Mouse (Mus musculus) NIH3T3 (cell line): ENCODE results near the gene Alpk1.
A peak's percentile ranks its signal among the peaks of the same experiment; 100 is the strongest.

Experiments
- DNase-seq: peaks from one replicate; pipeline ENCODE4 v3.0.0-alpha.2; 2012; ENCODE audit warnings: low read depth

Gene Alpk1

DNA sequence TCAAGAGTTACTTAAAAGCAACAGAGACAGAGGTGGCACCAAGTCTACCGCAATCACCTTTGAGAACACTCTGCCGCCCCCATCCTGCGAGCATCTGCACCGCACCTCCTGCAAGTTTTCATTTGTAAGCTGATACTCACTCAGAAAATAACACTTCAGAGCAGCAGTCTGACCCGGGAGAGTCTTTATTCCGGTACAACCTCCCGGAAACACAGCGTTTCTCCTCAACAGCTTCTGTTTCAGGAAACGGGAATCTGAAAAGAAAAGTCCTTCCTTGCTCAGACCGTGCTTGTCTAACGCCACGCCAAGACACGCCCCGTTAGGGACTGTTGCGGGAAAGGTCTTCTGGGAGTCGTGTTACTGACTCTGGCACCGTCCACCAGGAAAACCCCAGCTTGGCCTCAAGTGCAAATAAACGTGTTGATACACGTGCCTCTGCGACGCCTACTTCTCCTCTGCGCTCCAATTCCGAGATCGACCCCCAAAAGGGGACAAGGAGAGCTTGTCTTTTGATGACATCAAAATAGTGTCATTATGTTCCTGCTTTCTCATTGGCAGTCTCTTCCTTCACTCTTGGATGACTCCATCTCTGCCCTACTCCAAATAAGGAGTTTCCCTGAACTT, at the start of gene Alpk1:
Gene Alpk1, minus strand, starts transcription at position 507 of the 624 bp plus-strand sequence.
- peak; percentile 86 for DNase-seq

DNA sequence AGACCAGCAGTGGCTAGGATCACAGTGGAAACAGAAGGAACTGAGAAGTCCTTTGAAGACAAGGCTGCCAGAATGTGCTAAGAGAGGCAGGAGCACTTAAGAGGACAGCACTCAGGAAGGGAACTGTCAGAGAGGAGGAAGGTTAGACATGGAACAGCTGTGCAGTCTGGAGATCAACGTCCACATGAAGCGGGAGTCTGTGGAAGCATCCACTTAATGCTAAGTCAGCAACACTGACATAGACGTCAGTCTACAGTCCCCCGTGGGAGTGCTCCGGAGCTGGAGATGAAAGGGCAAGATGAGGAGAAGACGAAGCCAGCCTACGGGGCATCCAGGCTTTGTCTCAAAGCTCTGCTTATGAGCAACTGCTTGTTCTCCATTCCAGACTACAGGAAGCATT, 46.8 kb upstream of the Alpk1 start:
- DNase-seq = no peak

DNA sequence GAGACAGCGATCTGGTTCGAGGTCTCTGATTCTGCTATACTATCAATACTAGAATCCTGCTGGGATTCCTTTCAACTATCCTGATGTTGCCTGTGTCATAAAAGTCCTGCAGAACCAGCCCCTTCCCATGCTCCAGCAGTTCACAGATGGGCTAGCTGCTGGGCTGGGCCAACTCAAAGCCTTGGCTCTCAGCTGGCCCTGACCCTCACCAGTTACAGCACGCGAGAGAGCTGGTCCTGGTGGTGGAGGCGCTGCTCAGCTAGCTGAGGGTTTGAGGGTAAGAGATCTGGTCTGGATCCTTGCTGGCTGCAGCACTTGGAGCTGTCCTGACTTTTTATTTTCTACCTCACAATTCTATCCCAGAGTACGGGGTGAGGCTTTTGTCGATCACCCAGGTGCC, 46.2 kb upstream of the Alpk1 start:
- no peak for DNase-seq

DNA sequence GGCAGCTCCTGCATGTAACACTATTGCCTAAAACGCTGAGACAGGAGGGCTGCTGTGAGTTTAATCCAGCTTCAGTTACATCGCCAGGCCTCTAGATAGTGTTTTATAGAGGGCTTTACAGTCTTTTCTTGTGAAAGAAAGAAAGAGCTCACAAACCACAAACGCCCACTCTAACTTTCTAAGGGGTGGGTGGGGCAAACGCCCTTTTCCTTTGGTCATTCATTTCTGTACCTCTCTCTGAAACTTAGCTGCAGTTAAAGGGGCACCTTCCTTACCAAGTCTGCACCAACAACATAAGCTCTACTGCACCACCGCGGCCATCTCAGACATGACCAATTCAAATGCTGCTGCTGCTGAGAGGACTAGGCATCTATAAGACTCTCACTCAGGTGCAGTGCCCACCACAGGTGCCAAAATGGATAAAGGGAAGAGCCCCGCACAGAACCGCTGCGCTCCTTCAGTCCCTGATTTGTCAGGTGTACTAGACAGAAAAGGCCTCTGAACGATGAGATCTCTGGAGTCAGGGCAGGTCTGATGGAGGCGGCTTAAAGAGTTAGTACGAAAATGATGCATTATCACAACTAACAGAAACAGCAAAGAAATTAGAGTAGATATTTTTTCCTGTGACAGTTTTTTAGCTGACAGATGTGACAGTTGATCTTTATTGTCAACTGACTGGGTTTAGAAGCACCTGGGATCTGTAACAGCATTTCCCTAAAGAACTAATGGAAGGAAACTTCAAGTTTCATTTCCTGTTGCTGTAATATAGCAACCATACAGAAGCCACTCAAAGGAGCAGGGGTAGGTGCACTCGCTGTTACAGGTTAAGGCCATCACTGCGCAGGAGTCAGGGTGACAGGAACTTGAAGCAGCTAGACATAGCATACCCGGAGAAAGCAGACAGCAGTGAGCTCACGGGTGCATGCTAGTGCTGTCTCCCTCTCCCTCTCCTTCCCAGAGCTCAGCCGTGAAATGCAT, 43.8 kb upstream of the Alpk1 start:
- no peak for DNase-seq

DNA sequence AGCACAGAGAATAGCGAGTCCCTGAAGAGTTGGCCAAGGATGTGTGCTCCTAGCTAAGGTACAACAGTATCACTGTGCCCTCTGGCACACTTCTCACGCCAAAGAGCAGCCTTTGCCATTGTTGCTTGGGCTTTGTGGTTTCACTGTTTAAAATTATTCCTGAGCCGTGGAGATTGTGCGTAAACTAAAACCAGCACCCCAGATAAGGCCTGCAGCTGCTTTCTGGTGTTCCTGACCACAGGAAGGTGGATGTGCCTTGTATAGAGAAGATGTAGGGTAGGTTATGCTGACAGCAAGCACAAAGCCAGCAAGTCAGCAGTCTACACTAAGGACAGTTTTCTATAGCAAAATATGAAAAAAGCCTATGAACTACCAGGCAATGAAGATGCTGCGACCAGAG, 40.9 kb upstream of the Alpk1 start:
- DNase-seq = no peak

DNA sequence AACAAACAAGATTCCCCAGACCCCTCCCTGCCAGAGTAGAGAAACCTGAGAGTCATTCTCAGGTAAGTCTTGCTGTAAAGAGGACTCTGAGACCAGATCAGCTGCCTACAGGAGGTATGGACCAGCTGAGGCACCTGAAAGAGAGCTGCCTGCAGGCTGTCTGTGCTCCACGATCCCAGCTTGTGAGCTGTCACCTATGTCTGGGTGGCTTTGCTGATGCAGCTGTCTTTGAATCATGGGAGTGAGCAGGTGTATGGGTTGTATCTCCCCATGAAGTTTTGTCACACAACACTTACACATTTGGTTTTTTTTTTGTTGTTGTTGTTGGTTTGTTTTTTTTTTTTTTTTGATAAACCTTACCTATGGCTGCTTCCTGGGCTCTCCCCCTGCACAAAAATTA, 40.1 kb upstream of the Alpk1 start:
- DNase-seq = no peak

DNA sequence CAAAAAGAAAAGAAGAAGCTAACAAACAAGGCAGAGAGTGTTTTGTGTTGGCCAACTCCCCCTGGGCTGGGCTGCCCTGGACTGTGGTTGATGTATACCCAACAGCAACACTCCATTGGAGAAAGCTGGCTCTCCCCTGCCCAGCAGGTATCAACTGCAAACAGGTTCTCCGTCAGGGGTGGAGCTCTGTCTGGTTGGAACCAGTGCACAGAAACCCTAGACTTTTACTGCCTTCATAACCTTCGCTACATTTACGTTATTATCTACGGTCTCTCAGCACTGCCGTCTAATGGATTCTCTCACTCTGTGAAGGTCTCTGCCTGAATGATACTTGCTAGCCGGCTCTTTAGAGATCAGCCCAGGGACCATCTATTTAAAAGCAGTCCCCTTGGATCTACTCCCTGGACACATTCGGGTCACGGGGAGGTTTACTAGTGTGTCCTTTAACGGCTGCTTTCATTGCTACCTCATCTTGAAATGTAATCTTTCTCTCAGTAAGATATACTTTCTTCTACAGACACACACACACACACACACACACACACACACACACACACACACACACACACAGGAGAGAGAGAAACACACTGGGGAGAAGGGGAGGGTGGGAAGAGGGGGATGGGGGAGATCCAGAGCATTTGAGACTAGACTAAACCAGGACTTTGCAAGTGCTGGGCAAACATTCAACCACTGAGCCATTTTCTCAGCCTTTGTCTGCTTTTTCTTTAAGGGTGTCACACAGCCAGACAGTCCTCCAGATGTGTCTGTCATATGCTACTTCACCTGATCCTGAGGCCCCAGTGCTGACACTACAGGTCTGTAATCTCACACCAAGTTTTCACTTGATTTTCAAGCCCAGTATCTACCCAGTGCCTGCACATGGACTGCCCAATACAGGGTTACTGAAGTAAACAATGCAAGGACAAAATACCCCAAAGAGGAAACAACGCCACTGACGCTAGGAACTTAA, 38.7 kb upstream of the Alpk1 start:
- no peak for DNase-seq

DNA sequence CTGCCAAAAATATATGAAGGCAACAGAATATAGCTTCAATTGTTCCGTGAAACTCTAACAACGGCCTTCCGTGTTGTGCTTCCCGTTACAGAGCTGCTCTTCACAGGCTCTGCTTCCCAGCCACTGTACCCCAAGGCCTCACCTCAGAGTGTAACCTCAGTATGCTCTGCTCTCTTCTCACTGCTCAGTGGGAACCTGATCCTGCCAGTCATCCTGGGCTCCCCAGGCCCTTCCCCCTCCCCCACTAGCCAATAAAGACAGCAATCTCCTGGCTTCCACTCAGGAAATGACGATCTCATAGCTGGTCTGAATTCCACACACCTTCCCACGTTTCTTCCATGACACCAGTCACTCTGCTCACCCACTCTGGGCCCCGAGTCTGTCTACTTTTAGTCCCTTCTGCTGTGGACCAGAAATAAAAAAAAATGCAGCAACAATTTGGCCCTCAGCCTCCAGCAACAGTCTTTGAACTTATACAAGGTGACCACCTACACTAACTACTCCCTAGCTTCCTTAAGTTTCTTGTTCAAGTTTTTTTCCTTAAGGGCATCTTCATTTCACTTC, 36.9 kb upstream of the Alpk1 start:
- DNase-seq = no peak

DNA sequence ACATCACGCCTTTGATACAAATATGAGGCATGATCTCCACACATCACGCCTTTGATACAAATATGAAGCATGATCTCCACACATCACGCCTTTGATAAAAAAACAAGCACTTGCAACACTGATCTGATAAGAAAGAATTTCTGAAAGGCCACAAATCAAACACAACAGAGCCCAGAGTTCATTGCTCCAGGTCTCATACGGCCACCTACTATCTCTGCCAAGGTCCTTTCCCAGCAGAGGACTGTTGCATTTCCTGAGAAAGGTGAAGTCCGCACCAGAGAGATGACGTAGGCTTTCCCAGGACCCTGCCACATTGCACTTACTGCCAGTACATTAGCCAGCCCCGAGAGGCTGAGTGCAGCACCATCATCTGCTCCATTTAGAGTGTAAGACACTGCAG, 28.8 kb upstream of the Alpk1 start:
- DNase-seq = no peak

DNA sequence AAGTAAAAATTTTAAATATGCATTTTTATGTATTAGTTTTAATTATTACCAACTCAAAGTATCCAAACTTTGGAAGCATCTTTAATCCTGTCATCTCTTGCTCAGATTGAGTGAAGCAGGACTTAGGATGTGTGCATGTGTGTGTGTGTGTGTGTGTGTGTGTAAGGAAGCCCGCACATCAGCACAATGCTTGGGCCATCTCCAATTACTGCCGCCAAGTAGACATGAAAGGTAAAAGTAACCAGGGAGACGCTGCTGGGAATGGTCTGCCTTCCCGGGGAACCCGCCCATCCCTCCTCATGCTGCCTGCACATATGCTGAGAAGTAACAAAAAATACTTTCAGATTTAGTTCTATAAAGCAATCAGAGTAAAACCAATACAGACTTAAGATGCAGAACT, 27.5 kb upstream of the Alpk1 start:
- no peak for DNase-seq

DNA sequence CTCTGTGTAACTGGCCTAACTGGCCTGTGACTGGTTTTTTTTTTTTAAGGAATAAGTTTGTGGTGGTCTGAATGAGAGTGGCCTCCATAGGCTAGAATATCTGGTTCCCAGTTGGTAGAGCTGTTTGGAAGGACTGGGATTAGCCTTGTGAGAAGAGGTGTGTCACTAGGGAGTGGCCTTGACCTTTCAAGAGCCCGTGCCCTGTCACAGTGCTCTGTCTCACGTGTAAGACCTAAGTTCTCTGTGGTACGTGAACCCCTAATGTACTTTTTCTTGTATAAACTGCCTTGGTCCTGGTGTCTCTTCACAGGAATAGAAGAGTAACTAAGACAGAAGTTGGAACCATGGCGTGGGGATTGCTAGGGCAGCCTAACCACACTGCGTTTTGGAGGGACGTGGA, 25.7 kb upstream of the Alpk1 start:
- DNase-seq = no peak

DNA sequence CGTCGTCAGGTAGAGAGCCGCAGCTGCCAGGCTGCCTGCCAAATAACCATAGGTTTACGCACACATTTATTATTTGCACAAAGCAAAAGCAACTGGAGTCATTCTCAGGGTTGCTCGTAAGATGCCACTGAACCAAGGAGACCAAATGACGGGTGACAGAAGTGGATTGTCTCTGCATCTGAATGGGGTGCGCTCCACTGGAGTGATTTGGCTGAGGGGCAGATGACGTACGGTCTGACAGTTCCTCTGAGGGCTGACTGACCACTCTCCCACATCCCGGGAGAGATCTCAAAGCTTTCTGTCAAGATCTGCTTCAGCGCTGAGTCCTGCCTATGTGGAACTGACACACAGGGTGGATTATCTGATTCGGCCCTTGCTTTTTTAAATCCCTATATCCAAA, 24.7 kb upstream of the Alpk1 start:
- no peak for DNase-seq

DNA sequence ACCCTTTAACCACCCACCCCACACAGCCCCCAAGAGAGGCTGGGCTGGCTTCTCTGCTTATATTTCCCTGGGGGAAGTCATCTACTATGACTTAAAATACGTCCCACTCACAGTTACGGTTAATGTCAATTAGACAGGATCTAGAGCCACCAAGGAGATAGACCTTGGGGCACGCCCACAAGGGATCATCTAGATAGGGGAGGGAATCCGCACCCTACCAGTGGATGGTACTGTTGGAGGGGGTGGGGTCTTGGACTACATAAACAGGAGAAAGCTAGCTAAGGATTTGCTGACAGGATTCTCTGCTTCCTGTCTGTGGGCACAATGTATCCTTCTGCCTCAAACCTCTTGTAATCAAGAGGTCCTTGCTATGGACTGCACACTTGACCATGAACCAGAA, 24.1 kb upstream of the Alpk1 start:
- no peak for DNase-seq

DNA sequence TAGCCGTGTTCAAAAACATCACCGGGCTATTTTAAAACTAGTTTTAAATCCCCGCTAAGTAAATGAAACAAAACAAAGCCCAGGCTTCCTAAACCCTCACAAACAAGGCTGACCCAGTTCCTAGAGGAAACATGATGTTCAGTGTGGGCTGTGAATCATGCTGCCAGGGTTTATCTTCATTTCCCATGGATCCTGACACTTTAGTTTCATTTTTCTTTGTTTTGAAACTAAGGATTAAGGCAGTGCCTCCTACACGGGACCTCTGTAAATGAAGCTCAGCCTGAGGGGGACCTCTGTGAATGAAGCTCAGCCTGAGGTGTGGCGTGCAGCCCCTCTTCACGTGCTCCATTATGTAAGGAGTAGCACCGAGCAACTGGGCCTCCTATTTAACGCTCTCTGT, 22.5 kb upstream of the Alpk1 start:
- no peak for DNase-seq

DNA sequence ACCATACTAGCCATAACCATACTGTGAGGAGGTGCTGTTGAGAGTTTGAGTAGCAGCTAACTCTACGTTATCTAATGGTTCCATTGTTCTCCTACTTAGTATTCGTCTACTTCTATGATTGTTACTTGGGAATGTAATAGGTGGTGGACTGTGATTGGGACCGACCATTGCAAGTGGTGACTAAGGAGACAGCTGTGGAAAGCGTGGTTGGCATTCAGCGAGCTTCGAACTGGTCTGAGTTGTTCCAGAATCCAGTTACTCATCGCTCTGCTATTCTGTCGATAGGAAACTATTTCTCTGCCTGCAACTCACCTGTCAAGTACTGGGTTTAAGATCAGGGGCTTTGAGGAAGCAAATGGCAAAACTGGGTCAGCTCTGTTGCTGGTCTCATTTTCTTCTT, 20.8 kb upstream of the Alpk1 start:
- peak; percentile 42 for DNase-seq

DNA sequence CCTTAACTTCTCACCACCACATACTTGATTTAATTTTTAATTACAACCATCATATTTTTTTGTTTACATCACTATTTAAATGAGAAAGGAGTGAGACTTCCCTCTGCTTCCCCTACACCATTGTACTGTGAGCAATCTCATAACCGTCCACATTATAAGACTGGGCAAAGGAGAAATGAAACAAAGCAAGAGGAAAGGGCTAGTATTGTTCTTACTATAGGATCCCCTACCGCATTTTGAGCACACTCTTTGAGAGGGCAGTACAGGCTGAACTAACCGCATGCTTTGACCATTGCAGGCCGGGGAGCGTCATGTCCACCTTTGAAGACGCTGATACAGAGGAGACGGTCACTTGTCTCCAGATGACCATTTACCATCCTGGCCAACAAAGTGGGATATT, 15.9 kb upstream of the Alpk1 start:
- DNase-seq = no peak

DNA sequence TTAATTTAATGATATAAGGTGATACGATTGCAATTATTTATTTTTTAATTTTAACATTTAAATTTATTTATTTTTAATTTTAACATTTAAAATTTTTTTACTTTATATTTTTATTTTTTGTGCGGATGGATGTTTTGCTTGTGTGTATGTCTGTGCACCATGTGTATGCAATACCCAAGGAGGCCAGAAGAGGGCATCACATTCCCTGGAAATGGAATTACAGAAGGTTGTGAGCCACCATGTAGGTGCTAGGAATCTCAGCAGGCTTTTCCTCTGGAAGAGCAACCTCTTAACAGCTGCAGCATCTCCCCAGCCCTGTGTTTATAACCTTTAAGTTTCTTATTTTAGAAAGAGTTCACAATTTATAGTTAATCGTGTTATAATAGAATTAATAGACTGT, 15.4 kb upstream of the Alpk1 start:
- no peak for DNase-seq

DNA sequence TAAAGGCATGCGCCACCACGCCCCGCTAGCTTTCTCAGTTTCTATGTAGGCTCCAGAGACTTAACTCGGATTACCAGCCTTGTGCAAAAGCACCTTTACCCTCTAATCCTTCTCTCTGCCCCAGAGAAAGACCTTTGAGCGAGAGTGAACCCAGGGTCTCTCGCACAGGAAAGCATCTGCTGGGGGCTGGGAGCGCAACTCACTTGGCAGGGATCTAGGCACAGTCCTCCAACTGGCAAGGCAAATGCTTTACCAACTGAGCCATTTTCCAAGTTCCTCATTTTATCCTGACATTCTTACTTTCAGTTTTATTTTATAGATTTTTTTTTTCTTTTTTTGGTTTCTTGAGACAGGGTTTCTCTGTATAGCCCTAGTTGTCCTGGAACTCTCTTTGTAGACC, 12.7 kb upstream of the Alpk1 start:
- no peak for DNase-seq

DNA sequence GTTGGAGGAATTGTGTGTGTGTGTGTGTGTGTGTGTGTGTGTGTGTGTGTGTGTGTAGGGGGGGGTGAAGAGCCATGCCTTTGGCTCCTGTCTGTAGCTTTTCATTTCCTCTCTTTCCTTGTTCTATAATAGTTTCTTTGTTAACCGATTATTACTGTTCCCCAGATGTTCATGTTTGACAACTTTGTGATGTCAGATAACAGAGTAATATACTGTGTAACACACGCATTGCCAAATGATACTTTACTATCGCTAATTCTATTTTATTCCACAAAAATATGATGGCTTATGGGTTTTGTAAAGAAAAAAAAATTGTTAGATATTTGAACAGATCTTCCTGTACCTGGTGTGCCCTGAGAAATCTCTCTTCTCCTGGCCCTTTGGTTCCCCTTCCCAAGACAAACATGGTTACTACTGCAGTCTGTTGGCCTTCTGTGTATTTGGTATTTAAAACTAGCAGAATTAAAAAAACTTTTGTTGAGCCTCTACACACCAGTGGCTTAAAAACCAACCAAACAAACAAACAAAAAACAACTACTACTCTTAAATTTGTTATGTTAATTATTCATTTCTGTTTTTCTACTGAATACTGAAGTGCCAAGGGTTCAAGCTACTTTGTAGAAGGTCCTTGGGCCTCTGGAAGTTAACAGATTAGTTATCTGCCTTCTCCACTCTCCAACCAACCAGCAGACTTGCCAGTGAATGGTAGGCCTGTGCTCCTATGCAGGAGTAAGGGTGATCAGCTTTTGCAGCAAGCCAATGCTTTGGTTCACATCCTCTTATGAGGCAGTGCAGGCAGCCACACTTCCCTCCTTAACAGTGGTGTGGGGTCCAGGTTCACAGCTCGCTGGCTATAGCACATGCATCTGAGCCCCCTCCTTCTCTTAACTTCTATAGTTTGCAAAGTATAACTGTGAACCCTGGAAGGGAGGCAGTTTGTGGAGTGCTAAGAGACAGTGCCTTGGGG, 11.6 kb upstream of the Alpk1 start:
- no peak for DNase-seq

DNA sequence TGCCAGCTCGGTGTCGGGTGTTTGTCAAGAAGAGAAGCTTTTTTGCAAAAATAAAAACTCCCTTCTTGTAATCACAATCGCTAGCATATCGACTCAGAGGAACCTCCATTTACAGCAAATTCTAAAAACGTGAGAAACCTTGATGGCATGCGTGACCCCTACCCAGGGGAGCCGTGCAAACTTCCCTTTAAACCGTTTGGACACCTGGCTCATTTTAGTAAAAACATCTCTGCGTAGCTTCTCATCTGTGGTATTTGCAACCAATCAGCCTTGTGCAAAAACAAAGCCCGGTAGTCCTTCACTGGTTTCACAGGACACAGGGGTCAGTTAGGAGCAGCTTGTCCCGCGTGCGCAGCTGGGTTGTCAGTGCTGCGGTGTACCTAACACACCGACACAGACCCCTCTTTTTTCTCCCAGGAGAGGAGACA, 10.7 kb upstream of the Alpk1 start:
- no peak for DNase-seq
